Mouse (Mus musculus): ENCODE measurements around the gene Prkca. TPM values are rescaled to one million over a fixed set of nuclear protein-coding genes. Genes with fewer than 3 reads are reported as not detected.
A peak's percentile ranks its signal among the peaks of the same experiment; 100 is the strongest.

The Prkca gene
- total RNA-seq, 4 experiments from 2014 or later, result 9.0 to 12.0 (median 10.6) TPM

- DNase-seq, result no peak
These were observed 412.0 kb downstream of the Prkca start for GRCm38 (mm10) chr11:107931721-107932120.

- no peak for DNase-seq
These were observed 412.4 kb downstream of the Prkca start for GRCm38 (mm10) chr11:107931288-107931687.

DNA sequence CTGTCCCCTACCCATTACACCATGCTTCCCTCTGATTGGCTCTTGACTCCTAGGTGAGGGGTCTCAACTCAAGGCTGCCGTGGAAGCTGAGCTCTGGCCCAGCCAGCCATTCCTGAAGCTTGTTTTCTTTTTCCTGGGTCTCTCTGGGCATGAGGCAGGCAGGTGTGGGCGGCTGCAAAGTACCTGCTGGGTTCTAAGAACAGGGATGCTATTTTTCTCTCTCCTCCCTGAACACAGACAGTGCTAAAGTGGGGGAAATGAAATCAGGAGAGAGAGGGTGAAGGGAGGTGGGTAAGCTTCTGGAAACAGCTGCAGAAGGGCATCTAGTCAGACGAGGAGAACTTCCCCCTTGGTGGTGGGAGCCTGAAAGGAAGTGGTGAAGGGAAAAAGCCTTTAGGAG, 414.0 kb downstream of the Prkca start:
- DNase-seq, result no peak

GRCm38 (mm10) chr11:107919852-107920508, 423.7 kb downstream of the Prkca start:
- no peak for DNase-seq

DNA sequence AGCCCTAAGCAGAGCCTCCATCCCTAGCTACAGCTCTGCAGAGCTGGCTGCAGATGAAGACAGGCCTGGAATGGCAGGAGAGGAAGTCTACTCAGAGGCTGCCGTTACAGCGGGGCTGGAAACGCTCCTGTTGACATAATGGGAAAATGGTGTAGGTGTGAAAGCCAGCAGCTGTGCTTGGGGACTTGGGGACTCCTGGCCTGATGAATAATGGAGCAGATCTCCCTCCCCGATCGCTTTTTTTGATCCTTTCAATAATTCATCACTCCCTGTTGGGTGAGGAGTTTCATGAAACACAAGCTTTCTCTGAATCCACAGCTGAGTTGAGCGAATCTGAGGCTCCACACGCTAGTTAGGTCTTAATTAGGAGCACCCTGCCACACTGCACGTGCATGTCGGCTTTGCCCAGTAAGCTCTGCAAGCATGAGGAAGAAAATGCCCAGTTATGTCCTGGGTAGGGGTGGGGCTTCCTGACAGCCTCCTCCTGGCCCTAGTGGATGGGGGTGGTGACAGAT, 425.9 kb downstream of the Prkca start:
- no peak for DNase-seq

- no peak for DNase-seq
These were observed 429.0 kb downstream of the Prkca start, which contains the start of gene Cacng5 for GRCm38 (mm10) chr11:107914634-107915226. TSS of gene Cacng5 (minus strand) at chr11:107915055.

DNA sequence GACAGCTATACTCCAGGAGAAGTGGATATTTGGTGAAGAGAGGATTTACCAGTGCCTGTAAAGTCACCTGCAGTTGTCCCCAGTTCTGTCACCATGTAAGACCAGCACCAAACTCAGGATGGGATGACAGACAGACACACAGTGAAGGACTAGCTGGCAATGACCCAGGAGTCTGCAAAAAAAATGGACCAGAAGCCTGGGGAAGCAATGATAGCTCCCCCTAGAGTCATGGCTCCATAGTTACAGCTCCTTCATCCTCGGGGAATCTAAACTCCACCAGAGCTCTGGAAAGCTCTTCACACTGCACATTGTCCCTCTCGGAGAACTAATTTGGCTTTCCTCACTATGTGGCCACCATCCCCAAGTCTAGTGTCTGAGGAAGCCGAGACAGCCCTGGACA, 430.4 kb downstream of the Prkca start:
- no peak for DNase-seq

DNA sequence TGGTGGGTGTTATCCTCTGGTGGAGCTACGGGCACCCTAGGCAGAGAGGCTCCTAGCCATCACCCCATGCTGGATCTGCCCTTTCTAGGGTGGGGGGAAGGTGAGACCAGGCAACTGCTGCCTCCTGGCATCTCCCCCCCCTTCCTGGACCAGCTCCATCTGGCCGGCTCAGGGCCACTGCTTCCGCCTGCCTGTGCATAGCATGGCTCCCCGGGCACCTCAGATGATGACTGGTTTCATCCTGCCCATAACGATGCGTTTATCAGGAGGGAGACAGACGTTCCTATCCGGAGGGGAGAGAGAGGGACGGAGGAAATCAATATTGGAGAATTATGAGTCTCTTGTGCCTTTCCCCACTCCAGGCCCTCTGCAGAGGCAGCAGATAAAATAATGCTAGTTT, 438.4 kb downstream of the Prkca start:
- no peak for DNase-seq

DNA sequence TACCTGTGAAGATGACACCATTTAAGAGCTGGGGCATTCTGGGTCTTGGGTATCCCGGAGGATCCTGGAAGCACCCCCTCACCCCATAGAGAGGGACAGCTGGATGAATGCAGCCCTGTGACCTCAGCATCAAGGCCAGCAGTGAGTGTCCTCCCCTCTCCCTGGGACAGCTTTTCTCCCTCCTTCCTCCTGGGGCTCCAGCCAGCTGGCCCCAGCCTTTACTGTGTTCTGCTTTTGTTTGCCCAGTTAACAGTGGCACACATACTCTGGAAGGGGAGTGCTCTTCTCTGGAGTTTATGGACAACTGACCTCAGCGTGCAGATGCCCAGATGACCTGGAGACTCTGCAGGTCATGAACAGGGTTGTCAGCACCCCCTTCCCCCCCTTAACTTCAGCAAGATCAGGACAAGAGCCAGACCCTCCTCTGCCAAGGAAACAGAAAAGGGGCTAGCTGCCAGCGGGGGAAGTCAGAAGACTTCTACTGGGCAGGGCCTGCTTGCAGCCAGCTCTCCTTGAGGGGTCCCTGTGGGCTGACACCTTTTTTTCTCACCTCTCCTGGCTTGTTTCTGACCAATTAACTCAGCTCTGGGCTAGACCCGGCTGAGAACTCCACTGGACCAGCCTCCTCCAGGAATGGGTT, 439.6 kb downstream of the Prkca start:
- peak; percentile 20 for DNase-seq

GRCm38 (mm10) chr11:107900470-107900869, 443.3 kb downstream of the Prkca start:
- no peak for DNase-seq

DNA sequence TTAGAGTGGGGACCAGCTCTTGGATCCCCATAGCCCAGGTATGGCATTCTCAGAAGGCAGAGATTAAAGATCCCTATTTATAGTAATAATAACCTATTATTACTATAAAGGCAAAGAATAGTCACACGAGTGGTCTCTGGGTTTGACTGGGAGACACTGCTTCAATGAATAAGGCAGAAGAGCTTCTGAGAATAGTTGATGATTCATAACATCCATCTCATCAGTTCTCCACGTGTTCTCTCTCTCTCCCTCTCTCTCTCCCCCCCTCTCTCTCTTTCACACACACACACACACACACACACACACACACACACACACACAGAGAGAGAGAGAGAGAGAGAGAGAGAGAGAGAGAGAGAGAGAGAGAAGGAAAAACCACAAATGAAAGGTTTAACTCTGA, 445.0 kb downstream of the Prkca start:
- no peak for DNase-seq

DNA sequence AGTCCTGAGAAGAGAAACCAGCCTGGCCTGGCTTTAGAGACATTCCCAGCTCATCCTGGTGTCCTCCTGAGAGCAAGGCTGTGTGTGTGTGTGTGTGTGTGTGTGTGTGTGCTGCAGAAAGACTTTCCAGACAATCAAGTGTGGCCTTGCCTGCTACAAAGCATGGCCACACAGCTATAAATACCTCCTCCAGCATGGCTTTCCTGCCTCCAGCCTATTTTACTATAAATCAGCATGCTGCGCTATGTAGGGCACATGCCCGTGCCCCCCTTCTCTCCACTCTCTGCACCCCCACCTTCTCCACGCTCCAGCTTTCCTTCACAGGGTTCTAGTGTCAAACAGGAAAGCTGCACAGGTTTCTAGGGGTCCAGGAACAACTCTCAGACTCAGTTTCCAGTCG, 448.1 kb downstream of the Prkca start:
- DNase-seq, result peak; percentile 9

DNA sequence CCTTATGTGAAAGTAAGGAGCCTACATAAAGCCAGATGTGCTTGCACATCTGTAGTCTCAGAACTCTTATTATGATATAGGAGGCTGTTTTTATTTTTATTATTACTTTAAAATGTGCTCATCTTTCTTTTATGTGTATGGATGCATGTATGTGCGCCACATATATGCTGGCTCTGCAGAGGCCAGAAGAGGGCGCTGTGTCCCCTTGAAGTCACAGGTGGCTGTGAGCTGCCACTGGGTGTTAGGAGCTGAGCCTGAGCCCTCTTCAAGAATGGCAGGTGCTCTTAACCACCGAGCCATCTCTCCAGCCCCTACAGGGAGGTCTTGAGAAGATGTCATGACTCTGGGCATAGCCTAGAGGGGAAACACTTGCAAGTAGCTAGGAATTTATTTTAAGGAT, 452.4 kb downstream of the Prkca start:
- no peak for DNase-seq

DNA sequence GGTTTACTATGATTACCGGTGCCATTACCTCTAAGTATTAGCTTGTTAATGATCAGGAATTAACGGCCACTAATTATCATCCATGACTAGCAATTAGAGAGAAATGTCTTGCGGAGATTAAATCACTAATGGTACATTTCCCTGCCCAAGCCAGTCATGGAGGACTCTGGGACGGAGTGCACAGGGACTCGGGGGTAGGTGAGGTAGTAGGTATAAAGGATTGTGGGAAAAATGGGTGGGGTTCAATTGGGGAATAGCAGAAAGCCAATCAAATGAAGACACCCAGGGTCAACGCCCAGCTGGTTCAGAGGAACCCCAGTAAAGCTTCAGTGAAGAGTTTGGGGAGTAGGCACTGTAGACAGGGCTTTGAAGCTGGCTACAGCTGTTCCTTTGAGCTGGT, 456.4 kb downstream of the Prkca start:
- DNase-seq, result no peak

Small RNAs within 50 kb of the gene (microRNA-seq; reads per million reads assigned to microRNA genes)
- gene Mir7223, result 0 reads per million in 2 experiments

Other genes starting within 250 kb of the Prkca start
- gene Apoh, start 574 bp downstream of the Prkca start, total RNA-seq (2022), result 1 to 10 TPM in 2 of 4 experiments, under 1 TPM in 1, not detected in 1; 0.31 to 1.5 (median 1.5) TPM
- 10 to 100 TPM in 3 of 4 experiments, 1 to 10 TPM in 1; 5.7 to 19.4 (median 15.1) TPM for gene Cep112, start 81.3 kb upstream of the Prkca start, total RNA-seq (2022)